Mouse (Mus musculus) heart, postnatal 0 days (tissue): Measurements from ENCODE around the gene Mxd3.

Experiments used
- CTCF ChIP-seq: IDR thresholded peaks from 2 replicates; pipeline ENCODE4 v1.5.1; 2016; ENCODE audit warnings: antibody characterized with exemption, control low read depth, low read depth
- EP300 ChIP-seq: IDR thresholded peaks from 2 replicates; pipeline ENCODE4 v1.6.1; 2016; ENCODE audit warnings: antibody characterized with exemption, low read depth

GRCm38 (mm10) chr13:55371007-55371681 is 41.5 kb upstream of the Mxd3 start:
- TF ChIP-seq EP300 (no peak), CTCF (no peak)
